Mouse (Mus musculus) cerebellum, adult 8-10 months (tissue): ENCODE measurements around the gene Gm5724.

Source experiments
- DNase-seq: peaks from one replicate; pipeline ENCODE4 v3.0.0; 2022

The Gm5724 gene

DNA sequence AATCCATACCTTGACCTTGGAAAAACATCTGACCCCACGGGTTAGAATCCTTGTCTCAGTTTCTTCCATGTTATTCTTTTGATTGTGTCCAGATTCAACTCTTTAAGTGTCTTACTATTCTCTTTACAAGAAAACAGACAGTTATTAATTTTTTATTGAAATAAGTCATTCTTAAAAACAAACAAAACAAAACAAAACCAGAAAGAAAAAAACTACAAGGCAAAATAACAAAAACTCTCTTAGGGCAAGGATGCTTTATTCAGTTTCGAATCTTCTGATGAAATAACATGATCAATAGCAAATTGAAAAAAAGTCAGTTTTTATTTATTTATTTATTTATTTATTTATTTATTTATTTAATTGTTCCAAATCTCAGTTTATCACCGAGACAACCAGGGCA lies at the start of gene Gm5724:
Gene Gm5724, minus strand, starts transcription at position 101 of the 400 bp plus-strand sequence.
- no peak for DNase-seq

DNA sequence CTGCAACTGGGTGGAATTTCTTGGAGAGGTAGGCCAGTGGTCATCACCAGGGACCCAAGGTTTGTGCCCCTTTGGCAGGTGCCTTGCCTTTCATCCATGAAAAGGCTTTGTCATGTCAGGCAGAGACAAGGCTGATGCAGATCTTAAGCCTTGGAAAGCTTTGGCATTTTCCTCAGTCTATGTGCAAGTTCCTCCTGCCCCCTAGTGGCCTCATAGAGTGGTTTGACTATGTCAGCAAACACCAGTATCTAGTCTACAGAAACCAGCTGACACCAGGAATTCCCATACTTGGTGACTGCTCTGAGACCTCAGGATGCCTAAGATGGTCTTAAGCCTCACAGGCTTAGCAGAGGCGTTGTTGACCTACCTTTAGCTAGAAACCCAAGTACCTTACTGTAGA lies 24.2 kb upstream of the Gm5724 start:
- peak; percentile 6 for DNase-seq

DNA sequence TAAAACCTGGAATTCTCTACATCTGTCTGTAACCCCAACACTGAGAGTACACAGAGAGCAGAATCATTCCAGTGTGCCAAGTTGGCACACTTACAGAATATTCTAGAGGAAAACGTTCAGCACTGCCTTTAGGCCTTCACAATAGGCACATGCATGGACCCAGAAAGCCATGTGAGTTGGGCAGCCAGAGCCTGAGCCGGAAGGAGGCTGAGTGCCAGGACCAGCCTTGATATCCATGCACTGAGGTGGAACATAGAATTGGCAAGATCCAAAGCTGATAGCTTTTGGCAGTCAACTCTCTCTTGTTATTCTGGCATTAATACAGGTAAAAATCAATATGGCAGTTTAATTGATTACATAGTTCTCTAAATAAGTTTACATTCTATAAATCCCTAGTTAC lies 866 bp upstream of the Gm5724 start:
- DNase-seq: no peak

DNA sequence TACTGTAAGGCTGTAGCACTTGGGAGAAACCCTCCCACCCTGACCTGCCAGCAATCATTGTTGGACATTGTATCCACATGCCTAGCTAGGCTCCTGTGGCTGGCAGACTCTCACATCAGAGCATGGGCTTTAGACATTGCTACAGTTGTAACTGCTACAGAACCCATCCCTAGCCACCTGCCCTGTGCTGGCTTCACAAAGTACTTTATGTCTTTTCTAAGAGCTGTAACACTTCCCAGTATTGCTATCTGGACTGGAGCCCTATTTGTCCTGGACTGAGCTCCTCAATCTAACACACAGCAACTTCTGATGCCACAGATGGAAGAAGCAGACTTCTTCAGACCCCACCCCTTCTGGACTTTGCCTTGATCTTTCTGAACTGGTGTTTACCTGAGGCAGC lies 82.4 kb downstream of the Gm5724 start:
- no peak for DNase-seq

- no peak for DNase-seq
These were observed 86.6 kb downstream of the Gm5724 start for GRCm38 (mm10) chr6:141687008-141687407.
